Mouse (Mus musculus) MEL (cell line): ENCODE data around the gene Nudt3. TPM values are rescaled to one million over a fixed set of nuclear protein-coding genes. Genes with fewer than 3 reads are reported as not detected.

Experiments used
- DNase-seq: peaks from one replicate; pipeline ENCODE4 v3.0.0; 2011; ENCODE audit warnings: low read depth, low spot score
- H3K27ac ChIP-seq: 2 replicates; pipeline ENCODE4 v1.5.1; 2012; ENCODE audit warnings: low read depth, mild to moderate bottlenecking, control low read depth, low read length, moderate library complexity; ENCODE audit not compliant: control insufficient read depth
- H3K27me3 ChIP-seq, 2 experiments: fragments of 150-350 bp in 1 of 2; sonication (generic) in 1 of 2; 2 replicates each; pipeline ENCODE4 v1.6.1; 2012; ENCODE audit warnings: low read length in 2 of 2, mild to moderate bottlenecking in 2 of 2, improper control_type of control experiment in 1 of 2, moderate library complexity in 1 of 2; ENCODE audit not compliant: insufficient read depth in 2 of 2, control insufficient read depth in 1 of 2
- H3K36me3 ChIP-seq, 2 experiments: 2 replicates each; pipeline ENCODE4 v1.6.1; 2012 to 2014; ENCODE audit warnings: low read length in 2 of 2, improper control_type of control experiment in 1 of 2, inconsistent platforms in 1 of 2, mild to moderate bottlenecking in 1 of 2; ENCODE audit not compliant: insufficient read depth in 2 of 2, control insufficient read depth in 1 of 2
- H3K4me1 ChIP-seq, 2 experiments: fragments of 150-350 bp in 1 of 2; sonication (generic) in 1 of 2; 2 replicates each; pipeline ENCODE4 v1.6.1; 2012; ENCODE audit warnings: low read length in 2 of 2, improper control_type of control experiment in 1 of 2, mild to moderate bottlenecking in 1 of 2; ENCODE audit not compliant: insufficient read depth in 2 of 2, control insufficient read depth in 1 of 2
- H3K4me3 ChIP-seq, 2 experiments: fragments of 150-350 bp in 1 of 2; sonication (generic) in 1 of 2; 2 replicates each; pipeline ENCODE4 v1.5.1; 2012; ENCODE audit warnings: low read depth in 2 of 2, low read length in 2 of 2, mild to moderate bottlenecking in 2 of 2, moderate library complexity in 2 of 2, control low read depth in 1 of 2, improper control_type of control experiment in 1 of 2; ENCODE audit not compliant: control insufficient read depth in 1 of 2, insufficient read depth in 1 of 2
- H3K79me2 ChIP-seq: 2 replicates; pipeline ENCODE4 v1.6.1; 2012; ENCODE audit warnings: mild to moderate bottlenecking, low read length, moderate library complexity; ENCODE audit not compliant: control insufficient read depth, poor library complexity, insufficient read depth
- H3K9ac ChIP-seq: 2 replicates; pipeline ENCODE4 v1.6.1; 2012; ENCODE audit warnings: low read depth, mild to moderate bottlenecking, control low read depth, low read length, moderate library complexity; ENCODE audit not compliant: control insufficient read depth, poor library complexity, severe bottlenecking
- H3K9me3 ChIP-seq: fragments of 150-350 bp; sonication (generic); replicated peaks from 2 replicates; pipeline ENCODE4 v1.6.1; 2012; ENCODE audit warnings: mild to moderate bottlenecking, low read length, improper control_type of control experiment, moderate library complexity; ENCODE audit not compliant: insufficient read depth
- E2F4 ChIP-seq: IDR thresholded peaks from 2 replicates; pipeline ENCODE4 v1.6.1; 2011; ENCODE audit warnings: low read depth, low read length, improper control_type of control experiment, borderline replicate concordance
- EP300 ChIP-seq, 2 experiments: IDR thresholded peaks; 2 replicates each; pipeline ENCODE4 v1.6.1; 2011; ENCODE audit warnings: improper control_type of control experiment in 2 of 2, low read length in 2 of 2, low read depth in 1 of 2, mild to moderate bottlenecking in 1 of 2
- GATA1 ChIP-seq: IDR thresholded peaks from 2 replicates; pipeline ENCODE4 v1.6.1; 2011; ENCODE audit warnings: low read depth, low read length, improper control_type of control experiment
- MAFK ChIP-seq: IDR thresholded peaks from 2 replicates; pipeline ENCODE4 v1.6.1; 2011; ENCODE audit warnings: low read depth, mild to moderate bottlenecking, low read length, improper control_type of control experiment, borderline replicate concordance
- MYB ChIP-seq: IDR thresholded peaks from 2 replicates; pipeline ENCODE4 v1.6.1; 2011; ENCODE audit warnings: mild to moderate bottlenecking, low read depth, low read length, improper control_type of control experiment
- MYC ChIP-seq: IDR thresholded peaks from 2 replicates; pipeline ENCODE4 v1.6.1; 2011; ENCODE audit warnings: low read depth, mild to moderate bottlenecking, low read length, improper control_type of control experiment, moderate library complexity
- SIN3A ChIP-seq: IDR thresholded peaks from 2 replicates; pipeline ENCODE4 v1.6.1; 2012; ENCODE audit warnings: low read length, improper control_type of control experiment, inconsistent platforms
- SMC3 ChIP-seq: IDR thresholded peaks from 2 replicates; pipeline ENCODE4 v1.6.1; 2011; ENCODE audit warnings: low read depth, low read length, improper control_type of control experiment
- TAL1 ChIP-seq: IDR thresholded peaks from 2 replicates; pipeline ENCODE4 v1.6.1; 2012; ENCODE audit warnings: mild to moderate bottlenecking, inconsistent platforms, low read length, moderate library complexity, mixed read lengths
- TBP ChIP-seq: IDR thresholded peaks from 2 replicates; pipeline ENCODE4 v1.8.0; 2011; ENCODE audit warnings: low read depth, low read length, improper control_type of control experiment
- TCF12 ChIP-seq: IDR thresholded peaks from 2 replicates; pipeline ENCODE4 v1.6.1; 2014; ENCODE audit warnings: low read depth, mild to moderate bottlenecking, inconsistent platforms, low read length, improper control_type of control experiment, moderate library complexity
- USF2 ChIP-seq, 2 experiments: IDR thresholded peaks; 2 replicates each; pipeline ENCODE4 v1.6.1; 2011 to 2012; ENCODE audit warnings: improper control_type of control experiment in 2 of 2, low read length in 2 of 2, borderline replicate concordance in 1 of 2, inconsistent platforms in 1 of 2, low read depth in 1 of 2, mild to moderate bottlenecking in 1 of 2; ENCODE audit not compliant: insufficient read depth in 1 of 2
- ZNF384 ChIP-seq: IDR thresholded peaks from 2 replicates; pipeline ENCODE4 v1.6.1; 2012; ENCODE audit warnings: low read depth, mild to moderate bottlenecking, inconsistent platforms, low read length, improper control_type of control experiment
- polyA plus RNA-seq, 2 experiments: library from polyadenylated mRNA; stranded (reverse) in 1 of 2; unstranded in 1 of 2; fragments of >175 nt in 1 of 2; fragments of >200 nt in 1 of 2; gene quantifications; 2 replicates each; pipeline versions ENCODE4 v1.2.1 to v1.2.4; 2012; ENCODE audit warnings: low replicate concordance in 2 of 2, low read depth in 1 of 2; ENCODE audit not compliant: insufficient read length in 2 of 2, insufficient read depth in 1 of 2, missing spikeins in 1 of 2
- total RNA-seq: library from RNA; depleted of rRNA; stranded (reverse); fragments of 300-350 nt; gene quantifications from 2 replicates; pipeline ENCODE4 v1.2.3, GENCODE M21; 2012

Gene Nudt3
- total and polyA plus RNA-seq, 3 experiments, result 96.5 to 258 (median 97.0) TPM

- TF ChIP-seq E2F4 (no peak), EP300 (IDR thresholded peaks at IDR 0.05; ENCODE audit: low read depth in 1 of 2, low read length in 2 of 2) (no peak), TBP (no peak), SMC3 (no peak), TAL1 (no peak), ZNF384 (no peak), TCF12 (no peak), MAFK (no peak), GATA1 (no peak)
- DNase-seq, result no peak
- peak overlapping the region; percentile 99 for H3K9ac ChIP-seq
- H3K79me2 ChIP-seq, result peaks cover 53% of the 10 kb centered on the region
- H3K36me3 ChIP-seq, result peaks cover 5 to 21% of the 10 kb centered on the region in 2 experiments
- peaks cover 2 to 27% of the 10 kb centered on the region in 2 experiments for H3K4me1 ChIP-seq
- H3K9me3 ChIP-seq, result no peaks in the 10 kb centered on the region
- H3K27ac ChIP-seq, result peak overlapping the region; percentile 91; the same call in 1 of the 2 replicates
- H3K27me3 ChIP-seq, result no peaks in the 10 kb centered on the region
- peak overlapping the region; percentile 61 to 95 for H3K4me3 ChIP-seq
Measured at GRCm38 (mm10) chr17:27558845-27559244, 64.5 kb downstream of the Nudt3 start.

DNA sequence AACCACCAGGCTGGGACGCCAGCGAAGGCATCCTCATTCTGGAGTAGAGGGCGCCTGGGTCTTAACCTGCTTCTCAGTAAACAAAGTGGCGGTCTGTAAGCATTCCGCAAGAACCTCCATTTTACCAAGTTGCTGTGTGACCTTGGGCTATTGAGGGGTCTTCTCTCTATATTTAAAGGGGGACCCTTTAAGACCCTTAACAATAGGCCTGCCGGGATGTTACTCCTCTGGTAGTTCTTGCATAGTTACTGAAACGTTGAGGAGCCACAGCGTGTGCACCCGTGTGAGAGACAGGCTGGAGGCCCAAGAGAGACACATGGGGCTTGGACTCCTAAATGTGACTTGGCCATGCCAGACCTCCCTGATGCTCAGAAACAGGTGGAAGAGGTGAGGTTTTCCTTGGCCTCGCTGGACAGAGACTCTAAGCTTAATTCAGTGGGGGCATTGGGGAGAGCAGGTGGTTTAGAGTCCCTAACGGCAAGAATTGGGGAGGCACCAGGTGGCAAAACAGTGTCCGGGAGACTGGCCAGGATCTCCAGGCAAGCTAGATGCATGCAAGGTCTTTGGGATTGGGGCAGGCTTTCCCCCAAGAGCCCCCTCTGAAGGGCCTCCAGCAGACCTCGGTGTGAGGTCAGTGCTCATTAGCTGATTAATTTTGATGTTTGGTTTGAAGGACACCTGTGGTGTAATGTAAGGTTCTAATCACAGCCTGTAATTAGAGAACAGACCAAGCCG lies 65.2 kb downstream of the Nudt3 start:
- H3K36me3 ChIP-seq, result peaks cover 5 to 21% of the 10 kb centered on the region in 2 experiments
- H3K9ac ChIP-seq, result peak overlapping the region; percentile 99
- peak overlapping the region; percentile 91 for H3K27ac ChIP-seq
- H3K4me3 ChIP-seq, result peak overlapping the region; percentile 61 to 95
- DNase-seq, result peak; percentile 61
- H3K9me3 ChIP-seq, result no peaks in the 10 kb centered on the region
- H3K27me3 ChIP-seq, result no peaks in the 10 kb centered on the region
- H3K4me1 ChIP-seq, result peaks cover 2 to 27% of the 10 kb centered on the region in 2 experiments
- H3K79me2 ChIP-seq, result peaks cover 53% of the 10 kb centered on the region
- no peak for TF ChIP-seq TAL1
- TF ChIP-seq GATA1, result no peak
- 0 out of 2 replicates have a peak, but pooled peaks have one; percentile 18 for TF ChIP-seq E2F4
- TF ChIP-seq MYB, result no peak
- no peak for TF ChIP-seq USF2 (IDR thresholded peaks at IDR 0.05; ENCODE audit: borderline replicate concordance in 1 of 2, insufficient read depth in 1 of 2, low read depth in 1 of 2, low read length in 2 of 2)
- peak; percentile 53; the same call in 1 of the 2 replicates for TF ChIP-seq SIN3A
- TF ChIP-seq MYC, result no peak; the same call in 1 of the 2 replicates
